Mouse (Mus musculus) neural tube, embryonic 13.5 days (tissue): ENCODE results near the gene Atf1. TPM values are rescaled to one million over a fixed set of nuclear protein-coding genes. Genes with fewer than 3 reads are reported as not detected.
A peak's percentile ranks its signal among the peaks of the same experiment; 100 is the strongest.

Experiments
- ATAC-seq: fragments of 200-750 bp; cut with Nextera tagmentation; 2 replicates; pipeline ENCODE4 v1.8.0; 2017; ENCODE audit warnings: low read depth, mild to moderate bottlenecking, moderate TSS enrichment, moderate library complexity
- H3K27ac ChIP-seq: fragments of 300-500 bp; sonication (generic); replicated peaks from 2 replicates; pipeline ENCODE4 v1.5.1; 2015; ENCODE audit warnings: moderate library complexity, mild to moderate bottlenecking, inconsistent platforms
- H3K27me3 ChIP-seq: fragments of 300-500 bp; sonication (generic); 2 replicates; pipeline ENCODE4 v1.6.1; 2015; ENCODE audit warnings: mild to moderate bottlenecking, inconsistent platforms
- H3K36me3 ChIP-seq: fragments of 300-500 bp; sonication (generic); 2 replicates; pipeline ENCODE4 v1.6.1; 2015; ENCODE audit warnings: mild to moderate bottlenecking, inconsistent platforms
- H3K4me1 ChIP-seq: fragments of 300-500 bp; sonication (generic); replicated peaks from 2 replicates; pipeline ENCODE4 v1.6.1; 2015; ENCODE audit warnings: inconsistent platforms
- H3K4me2 ChIP-seq: fragments of 300-500 bp; sonication (generic); 2 replicates; pipeline ENCODE4 v1.6.1; 2015; ENCODE audit warnings: inconsistent platforms, mild to moderate bottlenecking, moderate library complexity
- H3K4me3 ChIP-seq: fragments of 300-500 bp; sonication (generic); 2 replicates; pipeline ENCODE4 v1.5.1; 2015; ENCODE audit warnings: mild to moderate bottlenecking, inconsistent platforms
- H3K9ac ChIP-seq: fragments of 300-500 bp; sonication (generic); 2 replicates; pipeline ENCODE4 v1.6.1; 2015; ENCODE audit warnings: moderate library complexity, mild to moderate bottlenecking, inconsistent platforms
- H3K9me3 ChIP-seq: fragments of 300-500 bp; sonication (generic); 2 replicates; pipeline ENCODE4 v1.6.1; 2016; ENCODE audit warnings: inconsistent platforms
- WGBS: fragments of 180-500 bp; shearing (Covaris S2); methylation state at CpG from one replicate; pipeline ENCODE4 v1.1.7; 2015; 5-methylcytosine and 5-hydroxymethylcytosine counted together
- polyA plus RNA-seq: library from polyadenylated mRNA; unstranded; fragments of >200 nt; fragmentation: Nextera tagmentation; extraction: Ambion mirVana; gene quantifications from 2 replicates; pipeline ENCODE4 v1.2.1, GENCODE M21; 2015

Gene Atf1
- polyA plus RNA-seq = 14.8 and 17.7 TPM in 2 replicates

DNA sequence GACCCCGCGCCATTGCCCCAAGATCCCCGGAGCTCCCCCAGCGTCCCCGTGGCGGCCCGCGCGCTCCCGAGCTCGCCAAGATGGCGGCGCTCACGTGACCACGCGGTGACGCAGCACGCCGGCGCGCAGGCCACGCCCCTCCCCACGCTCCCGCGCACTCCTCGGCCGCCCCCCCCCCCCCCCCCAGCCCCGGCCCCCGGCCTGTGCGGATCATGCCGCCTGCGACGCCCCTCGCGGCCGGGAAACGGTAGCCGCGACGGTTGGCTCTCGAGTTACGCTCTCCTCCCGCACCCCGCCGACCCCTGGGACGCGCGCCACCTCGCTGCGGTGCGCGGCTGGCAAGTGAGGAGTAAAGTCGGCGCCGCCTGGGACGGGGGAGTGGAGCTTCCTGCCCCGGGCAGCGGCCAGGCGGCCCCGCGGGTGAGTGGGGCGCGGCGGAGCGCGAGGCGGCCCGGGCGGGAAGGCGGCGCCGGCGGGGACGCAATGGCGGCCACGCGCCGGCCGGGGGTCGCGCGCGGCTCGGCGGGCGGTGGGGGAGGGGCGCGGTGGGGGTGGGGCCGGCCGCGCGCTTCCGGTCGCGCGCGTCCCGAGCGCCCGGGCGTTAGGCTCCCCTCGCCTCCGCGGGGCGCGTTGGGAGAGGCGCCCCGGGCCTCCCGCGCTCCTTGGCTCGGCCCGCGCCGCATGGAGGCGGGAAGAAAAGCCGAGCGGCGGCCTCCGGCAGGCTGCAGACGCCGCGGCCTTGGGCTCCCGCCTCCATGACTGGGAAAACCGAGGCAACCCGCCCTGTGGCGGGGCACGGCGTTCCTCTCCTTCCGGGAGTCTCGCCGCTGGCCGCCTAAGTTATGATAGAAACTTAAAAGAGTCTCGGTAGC lies at the start of gene Atf1:
Gene Atf1 (plus strand): TSS at position 157 of the 872 bp plus-strand sequence.
- peak within 1 kb of the TSS; percentile 81 for H3K4me3 ChIP-seq
- H3K27me3 ChIP-seq = no peaks in the 10 kb centered on the region
- H3K9ac ChIP-seq = peak within 1 kb of the TSS; percentile 100
- 0 out of 2 replicates have a peak, but pooled peaks cover 5% of the 10 kb centered on the region for H3K36me3 ChIP-seq
- peak within 1 kb of the TSS; percentile 87 for H3K4me2 ChIP-seq
- H3K4me1 ChIP-seq = peaks cover 35% of the 10 kb centered on the region
- under 1% methylated on average over 76 of the region's 133 CpGs for WGBS
- peak within 1 kb of the TSS; percentile 100 for H3K27ac ChIP-seq
- peak; percentile 88 for ATAC-seq
- 0 out of 2 replicates have a peak, but pooled peaks cover 5% of the 10 kb centered on the region for H3K9me3 ChIP-seq

DNA sequence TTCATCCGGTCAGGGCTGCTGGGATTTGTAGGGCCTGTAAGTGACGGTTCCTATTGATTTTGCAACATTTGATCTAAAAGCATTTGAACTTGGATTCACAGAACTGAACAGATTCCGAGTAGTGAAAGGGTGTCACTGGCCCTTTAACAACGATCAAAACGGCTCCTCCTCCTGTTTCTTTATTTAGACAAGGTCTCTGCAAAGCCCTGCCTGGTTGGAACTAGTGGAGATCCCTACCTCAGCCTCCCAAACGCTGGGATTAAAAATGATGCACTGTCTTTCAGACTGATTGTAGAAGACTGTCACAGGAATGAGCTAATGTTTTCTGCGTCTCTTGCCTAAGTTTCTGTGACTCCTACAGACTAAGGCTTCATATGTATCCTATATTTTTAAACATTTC lies 49.1 kb upstream of the Atf1 start:
- Histone ChIP-seq H3K27me3 (no peaks in the 10 kb centered on the region), H3K4me1 (no peaks in the 10 kb centered on the region), H3K27ac (no peak overlapping the region), H3K9me3 (no peaks in the 10 kb centered on the region), H3K36me3 (peaks cover 87% of the 10 kb centered on the region), H3K4me2 (no peak overlapping the region), H3K9ac (no peak overlapping the region), H3K4me3 (no peak overlapping the region)
- WGBS = 79% methylated on average over 7 of the region's 7 CpGs
- ATAC-seq = no peak

DNA sequence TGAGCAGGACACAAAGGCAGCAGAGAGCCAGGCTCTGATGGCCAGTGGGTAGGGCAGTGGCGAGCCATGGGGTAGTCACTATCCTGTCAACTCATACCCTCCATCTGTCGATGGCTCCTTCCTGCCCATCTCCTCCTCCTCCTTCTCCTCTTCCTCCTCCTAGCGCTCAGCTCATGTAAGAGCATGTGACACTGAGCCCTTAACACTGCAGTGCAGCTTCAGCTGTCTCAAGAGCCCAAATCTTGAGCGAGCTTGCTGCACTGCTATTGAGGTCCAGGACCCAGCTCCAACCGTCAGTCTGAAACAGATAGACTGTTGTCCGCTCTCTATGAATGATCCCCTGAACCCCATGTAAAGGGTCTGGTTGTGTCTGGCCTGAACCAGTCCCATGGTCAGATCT lies 47.9 kb upstream of the Atf1 start:
- Histone ChIP-seq H3K27me3 (no peaks in the 10 kb centered on the region), H3K9ac (no peak overlapping the region), H3K4me2 (no peak overlapping the region), H3K4me3 (no peak overlapping the region), H3K27ac (no peak overlapping the region), H3K36me3 (peaks cover 87% of the 10 kb centered on the region), H3K4me1 (no peaks in the 10 kb centered on the region), H3K9me3 (no peaks in the 10 kb centered on the region)
- no peak for ATAC-seq
- WGBS = 92% methylated on average over 6 of the region's 6 CpGs

DNA sequence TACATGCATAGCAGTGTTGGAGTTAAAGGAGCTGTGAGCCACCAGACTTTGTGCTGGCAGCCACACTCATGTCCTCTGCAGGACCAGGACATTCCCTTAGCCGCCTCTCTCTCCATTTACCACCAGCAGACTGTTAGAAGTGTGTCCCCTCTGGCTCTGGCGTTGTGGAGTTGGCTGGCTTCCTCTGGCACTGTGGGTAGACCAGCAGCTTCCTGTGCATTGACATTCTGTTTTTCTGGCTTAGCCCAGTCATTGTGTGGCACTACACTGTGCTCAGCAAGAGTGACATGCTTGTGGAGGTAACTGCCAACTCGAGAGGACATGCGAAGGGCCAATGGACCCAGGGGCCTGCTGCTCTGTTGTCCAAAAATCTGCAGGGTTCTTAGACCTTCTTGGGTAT lies 47.4 kb upstream of the Atf1 start:
- Histone ChIP-seq H3K9me3 (no peaks in the 10 kb centered on the region), H3K4me1 (no peaks in the 10 kb centered on the region), H3K4me2 (no peak overlapping the region), H3K9ac (no peak overlapping the region), H3K4me3 (no peak overlapping the region), H3K27me3 (no peaks in the 10 kb centered on the region), H3K27ac (no peak overlapping the region), H3K36me3 (peaks cover 87% of the 10 kb centered on the region)
- 94% methylated on average over 4 of the region's 4 CpGs for WGBS
- no peak for ATAC-seq

- Histone ChIP-seq H3K9ac (no peak overlapping the region), H3K4me1 (no peaks in the 10 kb centered on the region), H3K4me3 (no peak overlapping the region), H3K36me3 (peaks cover 93% of the 10 kb centered on the region), H3K27me3 (no peaks in the 10 kb centered on the region), H3K4me2 (no peak overlapping the region), H3K9me3 (no peaks in the 10 kb centered on the region), H3K27ac (no peak overlapping the region)
- no peak for ATAC-seq
- 87% methylated on average over 10 of the region's 10 CpGs for WGBS
Observed at GRCm38 (mm10) chr15:100181841-100182240, 45.8 kb upstream of the Atf1 start.

- peaks cover 93% of the 10 kb centered on the region for H3K36me3 ChIP-seq
- ATAC-seq = no peak
- 87% methylated on average over 28 of the region's 28 CpGs for WGBS
Observed at GRCm38 (mm10) chr15:100182526-100183280, 44.9 kb upstream of the Atf1 start.

GRCm38 (mm10) chr15:100183510-100183909 lies 44.1 kb upstream of the Atf1 start:
- H3K4me1 ChIP-seq = no peaks in the 10 kb centered on the region
- H3K9me3 ChIP-seq = no peaks in the 10 kb centered on the region
- 92% methylated on average over 10 of the region's 10 CpGs for WGBS
- no peak overlapping the region for H3K27ac ChIP-seq
- no peak overlapping the region for H3K4me3 ChIP-seq
- no peak overlapping the region for H3K4me2 ChIP-seq
- H3K36me3 ChIP-seq = peaks cover 92% of the 10 kb centered on the region
- ATAC-seq = no peak
- no peak overlapping the region for H3K9ac ChIP-seq
- no peaks in the 10 kb centered on the region for H3K27me3 ChIP-seq

More at GRCm38 (mm10) chr15:100182526-100183280, 44.9 kb upstream of the Atf1 start:
- Histone ChIP-seq H3K27ac (no peak overlapping the region), H3K4me2 (no peak overlapping the region), H3K4me1 (no peaks in the 10 kb centered on the region), H3K4me3 (no peak overlapping the region), H3K9me3 (no peaks in the 10 kb centered on the region), H3K27me3 (no peaks in the 10 kb centered on the region), H3K9ac (no peak overlapping the region)

DNA sequence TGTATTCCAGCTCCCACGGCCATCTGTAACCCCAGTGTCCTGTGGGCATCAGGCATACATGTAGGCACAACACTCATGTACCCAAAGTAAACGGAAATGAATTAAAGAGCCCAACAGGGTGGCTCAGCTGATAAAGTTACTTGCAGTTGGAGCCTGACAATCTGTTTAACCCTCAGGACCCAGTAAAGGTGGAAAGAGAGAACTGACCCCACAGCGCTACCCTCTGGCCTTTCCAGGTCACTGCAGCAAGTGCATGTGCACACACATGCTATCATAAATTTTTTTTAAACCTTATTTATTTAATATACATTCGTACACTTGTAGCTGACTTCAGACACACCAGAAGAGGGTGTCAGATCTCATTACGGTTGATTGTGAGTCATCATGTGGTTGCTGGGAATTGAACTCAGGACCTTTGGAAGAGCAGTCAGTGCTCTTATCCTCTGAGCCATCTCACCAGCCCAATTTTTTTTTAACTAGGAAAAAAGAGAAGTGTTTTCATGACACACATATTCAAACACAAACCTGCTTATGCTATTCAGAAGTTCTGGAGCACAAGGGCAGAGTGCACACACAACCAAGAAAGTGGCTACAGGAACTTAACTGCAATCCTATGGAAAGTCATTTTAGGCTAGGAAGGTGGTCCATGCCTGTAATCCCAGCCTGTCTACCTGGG lies 42.7 kb upstream of the Atf1 start:
- Histone ChIP-seq H3K9me3 (no peaks in the 10 kb centered on the region), H3K4me3 (no peak overlapping the region), H3K4me1 (no peaks in the 10 kb centered on the region), H3K27me3 (no peaks in the 10 kb centered on the region), H3K4me2 (no peak overlapping the region), H3K9ac (no peak overlapping the region), H3K27ac (no peak overlapping the region), H3K36me3 (peaks cover 95% of the 10 kb centered on the region)
- WGBS = 85% methylated on average over 5 of the region's 5 CpGs
- no peak for ATAC-seq

DNA sequence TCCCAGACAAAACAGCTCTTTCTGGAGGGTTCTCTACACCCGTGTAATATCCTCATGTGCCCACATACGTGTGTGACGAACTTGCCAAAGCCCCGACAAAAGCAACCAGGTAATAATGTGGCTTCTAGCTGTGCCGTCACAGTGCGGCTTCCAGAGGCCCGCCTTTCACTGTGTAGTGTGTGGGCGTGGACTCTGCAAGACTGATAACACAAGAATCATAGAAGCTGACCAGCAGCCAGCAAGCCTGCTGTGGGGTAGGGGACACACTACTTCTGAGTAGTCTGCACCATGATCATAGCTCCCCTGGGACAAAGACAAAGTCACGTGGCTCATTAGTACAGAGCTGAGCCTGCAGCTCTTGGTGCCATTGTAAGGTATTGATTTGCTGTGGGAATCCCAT lies 41.4 kb upstream of the Atf1 start:
- WGBS = 86% methylated on average over 9 of the region's 9 CpGs

GRCm38 (mm10) chr15:100186882-100187672 lies 40.5 kb upstream of the Atf1 start:
- Histone ChIP-seq H3K9ac (no peak overlapping the region), H3K4me2 (no peak overlapping the region), H3K4me1 (no peaks in the 10 kb centered on the region), H3K27me3 (no peaks in the 10 kb centered on the region), H3K36me3 (peaks cover 94% of the 10 kb centered on the region), H3K27ac (no peak overlapping the region), H3K4me3 (no peak overlapping the region), H3K9me3 (no peaks in the 10 kb centered on the region)
- WGBS = 94% methylated on average over 8 of the region's 8 CpGs
- no peak for ATAC-seq

More for the DNA sequence above, 41.4 kb upstream of the Atf1 start:
- no peak overlapping the region for H3K4me3 ChIP-seq
- H3K9ac ChIP-seq = no peak overlapping the region
- ATAC-seq = no peak
- no peaks in the 10 kb centered on the region for H3K27me3 ChIP-seq
- no peak overlapping the region for H3K4me2 ChIP-seq
- no peaks in the 10 kb centered on the region for H3K4me1 ChIP-seq
- H3K36me3 ChIP-seq = peaks cover 94% of the 10 kb centered on the region
- no peaks in the 10 kb centered on the region for H3K9me3 ChIP-seq
- H3K27ac ChIP-seq = no peak overlapping the region

DNA sequence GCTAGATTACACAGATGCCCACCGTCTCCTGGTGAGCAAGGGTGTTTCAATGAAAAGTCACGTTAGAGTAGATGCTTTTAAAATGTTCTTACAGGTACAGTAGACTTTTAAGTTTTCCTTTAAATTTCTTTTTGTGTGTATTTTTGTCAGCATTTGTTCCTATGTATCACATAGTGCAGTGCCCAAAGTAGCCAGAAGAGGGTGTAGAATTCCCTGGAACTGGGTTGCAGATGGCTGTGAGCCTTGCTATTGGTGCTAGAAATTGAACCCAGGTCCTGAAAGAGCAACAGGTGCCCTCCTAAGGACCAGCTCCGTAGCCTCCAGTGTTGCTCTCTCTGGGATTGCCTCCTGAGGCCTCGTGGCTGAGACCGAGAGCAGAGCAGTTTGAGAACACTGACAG lies 39.1 kb upstream of the Atf1 start:
- Histone ChIP-seq H3K36me3 (peaks cover 96% of the 10 kb centered on the region), H3K27ac (no peak overlapping the region), H3K4me1 (no peaks in the 10 kb centered on the region), H3K9ac (no peak overlapping the region), H3K27me3 (no peaks in the 10 kb centered on the region), H3K4me3 (no peak overlapping the region), H3K4me2 (no peak overlapping the region), H3K9me3 (no peaks in the 10 kb centered on the region)
- ATAC-seq = no peak
- WGBS = 92% methylated on average over 5 of the region's 5 CpGs
